8 mouse cellular contexts compared by ENCODE assay signal in genomic region chr5:123364302-123364971, GRCm38 (mm10). TPM values are rescaled to one million over a fixed set of nuclear protein-coding genes. Genes with fewer than 3 reads are reported as not detected.
A peak's percentile ranks its signal among the peaks of the same experiment; 100 is the strongest.
DNase-seq lines count a peak whose midpoint lies in the region; ATAC-seq and TF ChIP-seq lines count a peak whose summit lies in the region.
"Had no signal": no experiment of that assay in that cellular context is flagged by ENCODE, and none has a peak within 500 bp of the region (broad histone marks: within the 10 kb centered on the region; RNA-seq: fewer than 3 reads in every experiment).

No protein-coding gene starts in this region.

- in situ Hi-C loops in Patski (cut with MboI; ENCODE audit: low pct_unique_long_range_greater_than_20kb): no loop called here

- CTCF ChIA-PET in Patski (lab: Charles Lee): interaction anchor here (0.6 to 1.8 kb wide), 7 partner anchors 11 to 80 kb away, joined by 3 to 4 read pairs (median 4); no protein-coding TSS in a partner anchor

- no peak overlapping the region for H3K4me3 ChIP-seq in heart, embryonic 13.5 days
- no peak overlapping the region for H3K4me3 ChIP-seq in limb, embryonic 14.5 days (replicated peaks; ENCODE audit: low read length)
- H3K4me3 ChIP-seq in forebrain, embryonic 11.5 days (ENCODE audit: low read depth, low read length): no peak overlapping the region
- H3K4me3 ChIP-seq: neural tube, embryonic 12.5 days had no signal

- TF ChIP-seq POLR2A in limb, embryonic 14.5 days (IDR thresholded peaks at IDR 0.05; ENCODE audit: borderline replicate concordance, extremely low read depth, insufficient read depth, insufficient read length): no peak

- H3K4me1 ChIP-seq in heart, embryonic 13.5 days: peaks cover 17% of the 10 kb centered on the region
- no peaks in the 10 kb centered on the region for H3K4me1 ChIP-seq in limb, embryonic 14.5 days (ENCODE audit: control insufficient read depth, insufficient read depth, low read length)
- no peaks in the 10 kb centered on the region for H3K4me1 ChIP-seq in forebrain, embryonic 11.5 days (replicated peaks; ENCODE audit: control insufficient read depth, insufficient read depth, low read length)
- H3K4me1 ChIP-seq: neural tube, embryonic 12.5 days had no signal

- ATAC-seq in Patski: peak; percentile 64
- no peak; the same call in 1 of the 2 replicates for ATAC-seq in heart, embryonic 13.5 days (ENCODE audit: extremely low read depth, insufficient number of reproducible peaks, low FRiP score, low TSS enrichment)
- ATAC-seq in limb, embryonic 14.5 days (ENCODE audit: low FRiP score, low read depth): peak; percentile 77
- no peak for ATAC-seq in forebrain, embryonic 11.5 days (replicated peaks; ENCODE audit: low FRiP score)

- H3K36me3 ChIP-seq in heart, embryonic 13.5 days: peaks cover 94% of the 10 kb centered on the region
- H3K36me3 ChIP-seq in limb, embryonic 14.5 days (ENCODE audit: control insufficient read depth, insufficient read depth, low read length): peaks cover 78% of the 10 kb centered on the region
- peaks cover 19% of the 10 kb centered on the region; the same call in 1 of the 2 replicates for H3K36me3 ChIP-seq in forebrain, embryonic 11.5 days (ENCODE audit: control insufficient read depth, insufficient read depth, low read length)

- H3K9ac ChIP-seq in heart, embryonic 13.5 days: peak overlapping the region; percentile 68
- no peak overlapping the region for H3K9ac ChIP-seq in limb, embryonic 14.5 days (ENCODE audit: low read depth, low read length, severe bottlenecking)
- no peak overlapping the region for H3K9ac ChIP-seq in forebrain, embryonic 11.5 days (ENCODE audit: low read length)
- H3K9ac ChIP-seq: neural tube, embryonic 12.5 days had no signal

- no peaks in the 10 kb centered on the region for H3K9me3 ChIP-seq in heart, embryonic 13.5 days
- no peaks in the 10 kb centered on the region for H3K9me3 ChIP-seq in limb, embryonic 14.5 days (ENCODE audit: control insufficient read depth, low read length)
- no peaks in the 10 kb centered on the region for H3K9me3 ChIP-seq in forebrain, embryonic 11.5 days (ENCODE audit: control insufficient read depth, low read length)
- H3K9me3 ChIP-seq: neural tube, embryonic 12.5 days had no signal

- POLR2A ChIA-PET in Patski (lab: Charles Lee): interaction anchor here (0.7 to 1.2 kb wide), 3 partner anchors 18 to 456 kb away, joined by 4 to 7 read pairs (median 5); partner anchors contain the start of gene Bcl7a

- no peak for TF ChIP-seq CTCF in Patski (IDR thresholded peaks at IDR 0.05)

- H3K27me3 ChIP-seq in Patski: no peaks in the 10 kb centered on the region
- H3K27me3 ChIP-seq in heart, embryonic 13.5 days (replicated peaks): no peaks in the 10 kb centered on the region
- H3K27me3 ChIP-seq in limb, embryonic 14.5 days (ENCODE audit: control insufficient read depth, insufficient read depth, low read length): no peaks in the 10 kb centered on the region
- no peaks in the 10 kb centered on the region for H3K27me3 ChIP-seq in forebrain, embryonic 11.5 days (ENCODE audit: control insufficient read depth, insufficient read depth, low read length)
- H3K27me3 ChIP-seq: neural tube, embryonic 12.5 days had no signal

- DNase-seq in Patski (ENCODE audit: low read depth, low spot score): peak; percentile 89
- DNase-seq in cerebellum, adult 11-12 months: peak; percentile 85
- DNase-seq in limb, embryonic 14.5 days (ENCODE audit: low spot score): peak; percentile 53
- no peak for DNase-seq in testis, postnatal 10 days (ENCODE audit: low spot score)
- DNase-seq in forebrain, embryonic 11.5 days (ENCODE audit: low spot score): no peak
- DNase-seq in spleen, postnatal 36 days (ENCODE audit: low spot score in 2 of 2): no peak

- 59% methylated on average over 11 of the region's 11 CpGs for WGBS in heart, embryonic 13.5 days
- WGBS in limb, embryonic 14.5 days: 55% methylated on average over 10 of the region's 11 CpGs
- 86% methylated on average over 11 of the region's 11 CpGs for WGBS in forebrain, embryonic 11.5 days

- 0 out of 2 replicates have a peak overlapping the region, but pooled peaks have one; percentile 10 for H3K4me2 ChIP-seq in heart, embryonic 13.5 days
- H3K4me2 ChIP-seq in limb, embryonic 14.5 days (replicated peaks; ENCODE audit: low read depth, low read length, severe bottlenecking): no peak overlapping the region
- H3K4me2 ChIP-seq in forebrain, embryonic 11.5 days (ENCODE audit: low read depth, low read length, severe bottlenecking): no peak overlapping the region
- H3K4me2 ChIP-seq: neural tube, embryonic 12.5 days had no signal

- peak overlapping the region; percentile 92 for H3K27ac ChIP-seq in heart, embryonic 13.5 days (replicated peaks)
- no peak overlapping the region for H3K27ac ChIP-seq in limb, embryonic 14.5 days (replicated peaks; ENCODE audit: low read depth, low read length)
- H3K27ac ChIP-seq in forebrain, embryonic 11.5 days (ENCODE audit: low read depth, low read length): no peak overlapping the region
- H3K27ac ChIP-seq: neural tube, embryonic 12.5 days had no signal

RNA-seq across cellular contexts. Expression of gene Bcl7a, which starts 20.8 kb away (rescaled TPM):
- 19.3 TPM for polyA plus RNA-seq in Patski (2021)
- 13.5 and 14.5 TPM in 2 replicates for polyA plus RNA-seq in heart, embryonic 13.5 days (2015; fragmentation: Nextera tagmentation; extraction: Ambion mirVana)
- 28.3 and 31.4 TPM in 2 replicates for polyA plus RNA-seq in limb, embryonic 14.5 days (2012; rRNA removed)
- 20.1 and 25.4 TPM in 2 replicates for polyA plus RNA-seq in limb, embryonic 14.5 days (2014; fragmentation: Nextera tagmentation; extraction: Ambion mirVana)
- 57.1 and 61.7 TPM in 2 replicates for polyA plus RNA-seq in forebrain, embryonic 11.5 days (2014; fragmentation: Nextera tagmentation; extraction: Ambion mirVana)

RNA-seq across cellular contexts. Expression of gene Mlxip, which starts 30.2 kb away (rescaled TPM):
- 20.1 TPM for polyA plus RNA-seq in Patski (2021)
- polyA plus RNA-seq in heart, embryonic 13.5 days (2015; fragmentation: Nextera tagmentation; extraction: Ambion mirVana): 10.9 and 11.7 TPM in 2 replicates
- polyA plus RNA-seq in limb, embryonic 14.5 days (2012; rRNA removed): 28.3 and 37.8 TPM in 2 replicates
- 16.5 and 19.7 TPM in 2 replicates for polyA plus RNA-seq in limb, embryonic 14.5 days (2014; fragmentation: Nextera tagmentation; extraction: Ambion mirVana)
- 22.3 and 22.7 TPM in 2 replicates for polyA plus RNA-seq in forebrain, embryonic 11.5 days (2014; fragmentation: Nextera tagmentation; extraction: Ambion mirVana)

Comparison
In these comparisons a context has a peak if more than half of its experiments do, and no peak if none do; other contexts are left out.
1. ATAC-seq: peak in Patski (single experiment) and limb, embryonic 14.5 days (single experiment); none in heart, embryonic 13.5 days (single experiment) and forebrain, embryonic 11.5 days (single experiment).
2. DNase-seq: peak in Patski (single experiment), cerebellum, adult 11-12 months (single experiment) and limb, embryonic 14.5 days (single experiment); none in testis, postnatal 10 days (single experiment), forebrain, embryonic 11.5 days (single experiment) and spleen, postnatal 36 days (0 of 2).